Mouse (Mus musculus) large intestine, adult 2 months (tissue): ENCODE measurements around the gene Anxa2. TPM values are rescaled to one million over a fixed set of nuclear protein-coding genes. Genes with fewer than 3 reads are reported as not detected.

ENCODE experiments used
- DNase-seq: peaks from one replicate; pipeline ENCODE4 v3.0.0-alpha.2; 2012; ENCODE audit warnings: low read depth, low spot score
- WGBS: fragments of 180-500 bp; shearing (Covaris S2); methylation state at CpG from one replicate; pipeline ENCODE4 v1.1.7; 2018; 5-methylcytosine and 5-hydroxymethylcytosine counted together
- polyA plus RNA-seq: library from polyadenylated mRNA; depleted of rRNA; stranded (reverse); fragments of >200 nt; gene quantifications from 2 replicates; pipeline ENCODE4 v1.2.3, GENCODE M21; 2012

Gene Anxa2
- polyA plus RNA-seq, 1 experiment, result 898 TPM

DNA sequence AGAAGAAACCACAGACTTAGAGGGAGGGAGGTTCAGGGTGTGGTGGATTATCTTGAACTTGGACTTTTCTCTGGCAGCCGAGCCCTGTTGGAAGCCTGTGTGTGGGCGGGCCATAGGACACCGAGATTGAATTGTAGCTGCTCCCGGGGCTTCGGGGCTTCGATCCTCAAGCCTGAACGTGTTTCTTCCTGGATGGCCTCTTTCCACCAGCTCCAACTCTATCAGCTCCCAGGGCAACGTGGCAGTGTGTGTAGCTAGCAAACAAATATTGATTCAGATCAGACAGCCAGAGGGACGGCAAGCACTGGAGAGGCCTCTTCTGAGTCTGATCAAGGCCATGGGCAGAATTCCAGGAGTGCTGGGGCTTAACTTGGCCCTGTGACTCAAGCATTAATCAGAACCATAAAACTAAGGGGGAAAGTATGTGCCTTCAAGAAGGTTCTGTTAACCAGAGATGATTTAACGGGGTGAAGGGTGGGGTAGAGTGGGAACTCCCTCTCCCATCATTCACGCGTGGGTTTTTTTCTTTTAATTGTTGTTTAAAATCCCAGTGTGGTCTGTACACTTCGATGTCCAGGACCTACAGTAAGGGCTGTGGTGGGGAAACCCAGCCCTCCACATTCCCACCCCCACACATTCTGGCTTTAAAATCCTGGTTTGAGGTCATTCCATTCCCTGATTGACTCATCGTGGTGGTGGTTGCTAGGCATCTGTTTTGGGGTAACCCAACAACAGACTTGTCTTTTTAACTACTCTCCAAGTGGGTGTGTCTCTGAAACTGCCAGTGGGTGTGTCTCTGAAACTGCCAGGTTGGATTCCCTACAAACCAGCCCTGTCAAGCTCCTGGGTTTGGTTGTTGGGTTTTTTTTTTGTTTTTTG, 4.6 kb downstream of the Anxa2 start:
- WGBS, result 5% methylated on average over 14 of the region's 14 CpGs
- peak; percentile 96 for DNase-seq

DNA sequence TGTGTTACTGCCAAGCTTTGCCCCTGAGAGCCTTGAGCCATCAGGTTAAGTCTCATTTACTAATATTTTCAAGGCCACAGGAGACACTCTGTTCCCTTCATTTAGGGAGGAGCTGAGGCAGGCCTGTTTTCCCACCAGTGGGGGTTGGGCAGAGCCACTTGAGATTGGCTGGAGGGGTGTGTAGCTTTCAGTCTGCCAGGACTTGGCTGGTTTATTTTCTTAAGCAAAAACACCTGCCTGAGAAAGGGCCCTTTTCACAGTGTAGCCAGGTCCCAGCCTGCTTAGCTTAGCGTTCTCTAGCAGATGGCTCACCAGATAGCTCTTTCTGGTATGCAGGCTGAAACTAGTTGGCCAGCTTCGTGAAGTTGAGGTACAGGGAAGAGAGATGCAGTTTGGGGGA, 5.6 kb downstream of the Anxa2 start:
- no peak for DNase-seq
- 13% methylated on average over 2 of the region's 2 CpGs for WGBS

DNA sequence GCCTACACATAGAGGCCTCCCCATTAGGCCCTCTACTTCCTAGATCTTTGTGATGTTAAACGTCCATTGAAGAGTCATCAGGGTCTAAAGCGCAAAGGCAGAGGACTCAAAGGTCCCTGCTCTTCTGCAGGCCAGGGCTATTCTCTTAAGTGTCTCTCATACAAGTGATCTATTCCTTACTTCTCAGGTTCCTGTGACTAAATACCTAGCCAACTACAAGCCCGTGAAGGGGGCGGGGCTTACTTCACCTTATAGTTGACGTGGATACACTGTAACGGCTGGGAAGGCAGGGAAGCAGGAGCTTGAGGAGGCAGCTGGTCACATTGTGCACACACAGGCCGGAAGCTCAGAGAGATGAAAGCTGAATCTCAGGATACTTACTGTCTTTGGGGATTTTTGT, 6.5 kb downstream of the Anxa2 start:
- 49% methylated on average over 7 of the region's 7 CpGs for WGBS
- DNase-seq, result no peak

DNA sequence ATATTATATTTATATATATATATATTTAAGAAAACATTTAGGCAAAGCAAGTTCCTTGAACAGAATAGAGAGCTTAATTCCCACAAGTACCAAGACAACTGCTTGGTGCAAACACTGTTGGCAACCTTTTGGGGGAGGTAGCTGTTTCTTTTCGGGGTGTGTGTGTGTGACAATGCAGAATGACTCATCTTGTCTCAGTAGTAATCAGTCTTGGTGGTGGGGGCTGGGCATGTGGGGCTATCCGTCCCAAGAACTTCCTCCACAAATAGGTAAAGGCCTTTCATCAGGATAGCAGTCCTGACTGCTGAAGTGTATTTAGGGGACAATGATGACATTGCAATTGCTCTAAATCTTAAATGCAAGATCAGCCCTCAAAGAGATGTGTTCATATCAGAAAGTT, 9.6 kb downstream of the Anxa2 start:
- no peak for DNase-seq

DNA sequence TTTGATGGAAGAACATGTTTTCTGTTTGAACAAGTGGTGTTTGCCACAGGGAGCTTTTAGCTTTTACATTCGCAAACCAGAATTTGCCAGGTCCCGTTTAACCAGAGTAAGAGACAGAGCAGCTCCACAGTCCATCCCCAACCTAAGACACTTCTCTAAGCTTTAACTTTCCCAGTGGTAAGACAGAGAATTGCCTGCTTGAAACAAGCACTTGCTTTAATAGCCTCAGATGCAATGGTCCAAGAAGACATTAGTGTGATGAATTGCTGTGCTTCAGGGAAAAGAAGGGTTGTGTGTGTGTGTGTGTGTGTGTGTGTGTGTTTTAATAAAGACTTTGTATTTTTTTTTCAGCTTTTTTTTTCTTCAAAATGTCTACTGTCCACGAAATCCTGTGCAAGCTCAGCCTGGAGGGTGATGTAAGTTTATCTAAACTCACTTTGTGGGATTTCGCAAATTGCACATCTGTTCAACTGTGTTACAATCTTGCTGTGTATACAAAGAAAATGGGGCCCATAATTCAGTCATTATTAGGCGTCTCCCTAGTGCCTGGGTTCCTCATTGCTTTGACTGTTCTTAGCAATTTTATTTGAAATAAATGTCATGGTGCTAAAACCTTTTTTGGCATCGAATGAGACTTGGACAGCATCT, 10.8 kb downstream of the Anxa2 start:
- no peak for DNase-seq
- 65% methylated on average over 6 of the region's 6 CpGs for WGBS

More for the DNA sequence above, 9.6 kb downstream of the Anxa2 start:
- 41% methylated on average over 2 of the region's 2 CpGs for WGBS

DNA sequence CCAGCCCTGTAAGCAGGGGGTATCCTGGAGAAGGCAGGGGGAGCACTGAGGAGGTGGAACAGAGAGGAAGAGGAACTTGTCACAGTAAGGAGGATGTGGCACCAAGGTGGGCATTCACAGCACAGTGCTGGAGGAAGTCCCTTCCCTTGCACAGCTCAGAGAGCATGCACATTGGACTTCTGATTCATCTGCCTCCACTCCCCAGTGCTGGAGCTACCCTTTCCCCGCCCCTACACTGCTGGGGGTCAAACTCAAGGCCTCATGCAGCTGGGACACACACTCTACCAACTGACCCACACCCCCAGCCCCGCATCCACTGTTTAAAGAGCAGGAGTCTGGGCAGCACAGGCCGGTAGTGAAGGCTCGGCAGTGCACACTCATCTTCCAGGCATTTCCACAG, 12.7 kb downstream of the Anxa2 start:
- 26% methylated on average over 4 of the region's 4 CpGs for WGBS
- no peak for DNase-seq

DNA sequence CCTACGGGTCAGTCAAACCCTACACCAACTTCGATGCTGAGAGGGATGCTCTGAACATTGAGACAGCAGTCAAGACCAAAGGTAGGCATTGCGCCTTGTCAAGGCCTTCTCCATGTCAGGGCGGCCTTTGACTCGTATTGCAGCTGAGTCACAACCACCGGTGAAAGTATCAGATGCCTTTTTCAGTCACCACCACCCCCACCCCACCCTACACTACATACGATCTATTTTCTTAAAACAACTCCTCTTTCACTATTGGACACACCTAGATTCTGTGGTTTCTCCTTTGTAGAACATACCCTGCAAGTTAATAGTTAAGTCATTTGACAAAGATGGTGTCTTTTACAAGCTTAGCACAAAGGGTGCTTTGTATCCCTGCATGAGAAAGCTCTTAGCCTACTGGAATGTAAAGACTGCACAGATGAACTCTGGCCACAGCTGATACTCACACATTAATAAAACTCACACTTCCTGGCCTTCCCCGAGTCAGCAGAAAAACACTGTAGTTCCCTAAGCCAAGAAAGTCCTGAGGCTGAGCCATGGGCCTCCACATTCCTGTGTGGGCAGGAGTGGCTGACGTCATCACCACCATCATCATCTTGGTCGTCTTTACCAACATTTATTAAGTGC, 14.0 kb downstream of the Anxa2 start:
- no peak for DNase-seq
- 29% methylated on average over 10 of the region's 10 CpGs for WGBS

DNA sequence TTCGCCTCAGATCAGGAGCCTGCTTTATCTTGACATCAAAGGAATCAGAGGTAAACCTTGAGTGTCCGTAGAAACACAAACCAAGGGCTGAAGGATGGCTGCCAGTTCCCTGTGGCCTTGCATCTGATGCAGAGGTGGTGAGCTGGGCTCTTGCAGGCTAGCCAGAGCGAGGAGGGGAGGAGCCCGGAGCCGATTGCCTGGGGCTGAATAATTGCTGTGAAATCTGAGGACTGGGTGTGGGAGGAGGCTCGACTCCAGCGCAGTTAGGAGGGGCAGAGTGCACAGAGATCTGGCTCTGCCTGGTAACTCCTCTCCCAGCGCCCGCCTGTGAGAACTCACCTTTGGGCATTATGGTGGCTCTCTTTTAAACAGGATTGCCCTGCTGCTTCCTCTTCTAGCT, 15.6 kb downstream of the Anxa2 start:
- no peak for DNase-seq
- 21% methylated on average over 9 of the region's 9 CpGs for WGBS

DNA sequence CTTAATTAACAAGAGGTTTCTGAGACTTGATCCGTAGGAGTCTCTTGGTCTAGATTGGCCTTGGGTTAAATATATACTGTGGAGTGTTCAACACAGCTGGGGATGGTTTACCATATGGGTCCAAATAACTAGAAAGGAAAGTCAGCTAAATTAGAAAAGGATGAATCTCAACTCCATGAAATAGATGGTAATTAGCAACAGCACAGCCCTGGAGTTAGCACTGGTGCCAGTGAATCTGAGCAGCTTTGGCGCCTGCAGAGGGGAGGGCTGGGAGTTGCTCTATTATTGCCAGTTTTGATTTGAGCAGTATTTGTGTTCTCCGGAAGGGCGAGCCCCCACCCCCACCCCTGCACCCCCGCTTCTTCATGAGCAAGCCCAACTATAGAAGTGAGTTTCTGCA, 16.9 kb downstream of the Anxa2 start:
- 47% methylated on average over 5 of the region's 5 CpGs for WGBS
- DNase-seq, result no peak

DNA sequence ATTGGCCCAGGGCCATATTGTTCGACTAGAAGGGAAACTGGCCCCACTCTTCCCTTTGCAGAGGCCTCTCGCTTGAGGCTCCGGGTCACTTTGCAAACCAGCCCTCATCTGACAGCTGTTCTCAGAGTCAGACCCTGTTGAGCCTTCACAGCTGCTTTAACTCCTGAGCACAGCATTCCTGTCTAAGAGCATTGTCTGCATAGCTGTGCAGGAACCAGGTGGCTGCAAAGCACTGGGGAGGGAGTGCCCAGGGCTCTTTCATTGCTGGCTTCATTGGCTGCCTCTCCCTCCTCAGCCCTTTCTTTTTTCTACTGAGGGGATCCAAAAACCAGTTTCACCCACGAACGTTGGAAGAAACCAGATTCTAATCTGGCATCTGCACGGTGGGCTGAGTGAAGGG, 17.5 kb downstream of the Anxa2 start:
- DNase-seq, result no peak
- WGBS, result 14% methylated on average over 6 of the region's 6 CpGs

DNA sequence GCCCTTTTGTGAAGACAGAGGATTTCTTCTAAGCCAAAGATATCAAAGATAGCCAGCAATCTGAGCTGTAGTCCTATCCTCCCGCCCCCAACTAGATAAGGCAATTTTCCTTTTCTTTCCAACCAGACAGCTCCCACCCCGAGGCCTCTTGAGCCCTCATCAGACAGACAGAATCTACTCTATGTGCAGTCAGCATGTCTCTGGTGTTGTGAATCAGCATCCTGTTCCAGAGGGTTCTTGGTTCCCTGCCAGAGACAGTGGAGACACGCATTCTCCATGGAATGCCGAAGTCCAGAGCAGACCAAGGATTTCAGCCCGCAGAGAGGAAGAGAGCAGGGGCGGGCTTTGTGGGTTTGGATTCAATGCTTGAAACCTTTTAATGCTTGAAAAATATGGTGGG, 19.3 kb downstream of the Anxa2 start:
- WGBS, result 60% methylated on average over 6 of the region's 6 CpGs
- no peak for DNase-seq

DNA sequence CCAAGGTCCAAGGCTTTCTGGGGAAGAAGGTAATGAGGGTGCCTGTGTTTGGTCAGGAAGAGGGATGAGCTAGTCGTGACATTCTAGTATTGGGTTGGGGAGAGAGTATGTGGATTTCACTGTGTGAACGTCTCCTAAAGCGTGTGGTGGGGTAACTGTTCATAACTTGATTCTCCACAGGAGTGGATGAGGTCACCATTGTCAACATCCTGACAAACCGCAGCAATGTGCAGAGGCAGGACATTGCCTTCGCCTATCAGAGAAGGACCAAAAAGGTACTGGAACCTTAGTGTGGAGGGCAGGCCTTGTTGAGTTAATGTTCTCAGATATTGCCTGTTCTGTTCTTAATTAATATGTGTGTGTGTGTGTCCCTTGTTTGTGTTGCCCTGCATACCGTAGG, 22.5 kb downstream of the Anxa2 start:
- 81% methylated on average over 6 of the region's 6 CpGs for WGBS
- no peak for DNase-seq

DNA sequence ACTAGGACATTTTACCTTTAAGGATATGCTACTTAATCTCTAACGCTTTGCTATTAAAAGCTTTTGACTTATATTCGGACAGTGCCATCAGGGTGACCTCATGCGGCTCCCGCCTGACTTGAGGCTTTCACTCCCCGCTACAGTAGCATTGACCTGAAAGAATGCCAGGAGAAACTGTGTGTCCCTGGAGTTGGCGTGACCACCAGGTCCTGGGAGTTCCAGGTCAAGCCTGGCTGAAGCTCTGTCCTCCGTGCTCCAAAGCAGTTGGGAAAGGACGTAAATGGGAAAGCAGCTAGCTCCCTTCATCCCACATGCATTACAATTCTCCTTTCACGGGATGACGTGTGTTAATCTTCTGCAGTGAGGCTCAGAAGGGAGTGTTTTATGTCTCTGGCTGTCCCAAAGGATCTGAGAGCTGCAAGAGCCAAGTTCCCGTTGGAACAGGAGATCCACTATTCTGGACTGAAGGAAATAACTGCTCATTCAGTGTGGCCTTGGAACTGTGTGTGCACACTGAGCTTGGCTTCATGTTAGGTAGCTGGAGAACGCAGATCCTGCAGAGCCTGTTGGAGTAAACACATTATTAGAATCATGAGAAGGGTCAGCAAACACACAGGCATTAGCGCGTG, 23.9 kb downstream of the Anxa2 start:
- DNase-seq, result no peak
- WGBS, result 56% methylated on average over 14 of the region's 14 CpGs

DNA sequence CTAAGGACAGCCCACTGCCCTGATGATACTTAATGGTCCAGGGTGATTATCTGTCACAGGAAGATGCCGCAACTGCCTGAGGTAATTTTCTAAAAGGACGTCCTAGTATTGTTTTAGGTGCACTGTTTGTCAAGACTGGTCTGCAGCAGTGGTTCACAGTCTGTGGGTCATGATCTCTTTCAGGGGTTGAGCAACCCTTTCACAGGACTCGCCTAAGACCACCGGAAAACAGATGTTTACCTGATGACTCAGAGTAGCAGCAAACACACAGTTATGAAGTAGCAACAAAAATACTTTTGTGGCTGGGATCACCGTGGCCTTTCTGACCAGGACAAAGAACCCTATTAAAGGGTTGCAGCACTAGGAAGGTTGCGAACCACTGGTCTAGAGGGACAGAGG, 24.4 kb downstream of the Anxa2 start:
- DNase-seq, result no peak

DNA sequence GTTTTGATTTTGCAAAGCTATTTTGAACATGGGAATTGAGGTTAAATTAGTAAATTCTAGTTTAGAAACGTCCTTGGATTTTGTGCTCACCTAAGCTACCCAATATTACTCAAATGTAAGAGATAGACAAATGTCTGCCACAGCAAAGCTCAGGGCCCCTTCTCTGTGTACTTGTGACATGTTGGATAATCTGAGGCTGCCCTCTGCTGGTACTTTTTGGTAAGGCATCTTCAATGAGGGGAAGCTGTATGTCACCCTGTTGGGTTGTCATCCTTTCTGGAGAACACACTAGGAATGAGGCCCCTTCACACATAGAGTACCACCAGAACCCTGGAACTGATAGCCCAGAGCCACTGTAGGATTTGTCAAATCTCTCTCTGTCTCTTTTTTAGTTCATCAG, 26.9 kb downstream of the Anxa2 start:
- 5% methylated on average over 1 of the region's 1 CpGs for WGBS
- no peak for DNase-seq

More for the DNA sequence above, 24.4 kb downstream of the Anxa2 start:
- WGBS, result 60% methylated on average over 6 of the region's 6 CpGs

DNA sequence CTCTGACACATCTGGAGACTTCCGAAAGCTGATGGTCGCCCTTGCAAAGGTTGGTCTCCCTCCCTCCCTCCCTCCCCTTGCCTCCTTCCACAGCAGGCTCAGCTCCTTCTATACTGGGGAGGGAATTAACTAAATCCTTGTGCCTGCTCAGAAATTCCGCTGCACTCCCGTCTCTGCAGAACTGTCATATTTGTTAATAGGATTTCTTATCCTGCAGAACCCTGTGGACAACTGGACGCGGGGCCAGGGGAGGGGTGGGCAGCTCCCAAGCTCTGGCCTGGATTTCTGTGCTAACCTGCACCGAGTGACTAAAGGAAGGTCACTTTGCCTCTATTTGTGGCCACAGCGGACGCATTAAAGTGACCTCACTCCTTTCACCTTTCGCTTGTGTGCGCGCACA, 30.4 kb downstream of the Anxa2 start:
- WGBS, result 81% methylated on average over 12 of the region's 12 CpGs
- DNase-seq, result no peak

DNA sequence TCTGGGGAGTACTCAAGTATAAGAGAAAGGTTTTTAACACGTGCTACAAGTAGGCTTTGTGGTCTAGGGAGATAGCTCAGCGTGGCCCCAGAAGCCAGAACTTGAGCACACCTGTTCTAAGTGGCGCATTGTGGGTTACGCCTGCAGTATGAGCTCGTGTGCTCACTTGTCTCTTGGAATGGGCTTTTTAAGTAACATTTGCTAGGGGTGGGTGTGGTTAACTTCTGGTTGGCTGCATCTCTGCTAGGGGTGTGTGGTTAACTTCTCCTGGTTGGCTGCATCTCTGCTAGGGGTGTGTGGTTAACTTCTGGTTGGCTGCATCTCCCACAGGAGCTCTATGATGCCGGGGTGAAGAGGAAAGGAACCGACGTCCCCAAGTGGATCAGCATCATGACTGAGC, 32.7 kb downstream of the Anxa2 start:
- no peak for DNase-seq
- 73% methylated on average over 8 of the region's 8 CpGs for WGBS

DNA sequence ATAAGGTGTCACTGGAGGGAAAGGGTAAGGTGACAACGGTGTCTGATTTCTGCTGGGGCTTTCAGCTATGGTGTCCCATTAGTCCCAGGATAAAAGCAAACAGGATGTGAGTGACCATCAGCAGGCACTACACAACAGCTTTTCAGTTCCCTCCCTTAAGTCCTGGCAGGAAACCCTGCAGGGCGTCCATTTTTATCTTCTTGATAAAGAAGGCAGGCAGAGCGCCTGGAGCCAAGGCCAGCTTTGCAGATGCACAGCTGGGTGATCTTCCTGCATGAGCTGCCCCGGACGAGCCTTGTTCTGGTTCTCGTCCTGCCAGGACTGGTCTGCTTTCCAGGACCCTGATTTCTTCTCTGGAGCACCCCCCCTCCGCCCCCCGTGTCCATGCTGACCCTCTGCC, 35.1 kb downstream of the Anxa2 start:
- no peak for DNase-seq
- 73% methylated on average over 8 of the region's 8 CpGs for WGBS

DNA sequence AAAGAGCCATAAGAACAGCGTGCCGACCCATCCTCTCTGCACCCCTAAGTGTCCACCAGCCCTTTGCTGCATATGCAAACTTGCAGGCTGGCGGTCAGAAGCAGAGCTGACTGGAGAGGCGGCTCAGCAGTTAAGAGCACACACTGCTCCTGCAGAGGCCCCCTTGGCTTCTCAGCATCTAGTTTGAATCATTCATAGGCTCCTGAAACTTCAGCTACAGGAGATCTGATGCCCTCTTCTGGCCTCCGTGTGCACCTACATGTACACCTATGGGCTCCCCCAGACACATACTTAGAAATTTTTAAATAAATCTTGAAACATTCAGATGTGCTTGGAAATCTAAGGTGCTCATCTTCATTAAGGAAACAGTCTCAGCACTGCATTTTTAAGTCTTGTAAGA, 35.6 kb downstream of the Anxa2 start:
- DNase-seq, result no peak
- WGBS, result 62% methylated on average over 5 of the region's 5 CpGs

DNA sequence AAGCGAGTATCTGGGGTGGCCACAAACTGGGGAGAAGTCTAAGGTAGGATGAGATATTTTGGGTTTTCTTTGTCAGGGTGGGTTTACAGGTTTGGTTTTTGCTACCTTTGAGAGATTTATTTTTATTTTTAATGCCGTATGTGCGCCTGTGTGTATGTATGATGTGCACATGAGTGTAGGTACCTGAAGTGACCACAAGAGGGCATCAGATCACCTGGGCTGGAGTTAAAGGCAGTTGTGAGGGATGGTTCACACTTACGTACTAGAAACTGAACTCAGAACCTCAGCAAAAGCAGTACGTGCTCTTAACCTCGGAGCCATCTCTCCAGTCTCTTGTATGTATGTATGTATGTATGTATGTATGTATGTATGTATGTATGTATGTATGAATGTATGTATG, 39.4 kb downstream of the Anxa2 start:
- DNase-seq, result no peak
- WGBS, result 98% methylated on average over 6 of the region's 6 CpGs
